Mouse (Mus musculus): ENCODE data around the gene Isg15. TPM values are rescaled to one million over a fixed set of nuclear protein-coding genes. Genes with fewer than 3 reads are reported as not detected.

Gene Isg15
- polyA plus RNA-seq, 1 experiment, result 15.6 TPM

DNA sequence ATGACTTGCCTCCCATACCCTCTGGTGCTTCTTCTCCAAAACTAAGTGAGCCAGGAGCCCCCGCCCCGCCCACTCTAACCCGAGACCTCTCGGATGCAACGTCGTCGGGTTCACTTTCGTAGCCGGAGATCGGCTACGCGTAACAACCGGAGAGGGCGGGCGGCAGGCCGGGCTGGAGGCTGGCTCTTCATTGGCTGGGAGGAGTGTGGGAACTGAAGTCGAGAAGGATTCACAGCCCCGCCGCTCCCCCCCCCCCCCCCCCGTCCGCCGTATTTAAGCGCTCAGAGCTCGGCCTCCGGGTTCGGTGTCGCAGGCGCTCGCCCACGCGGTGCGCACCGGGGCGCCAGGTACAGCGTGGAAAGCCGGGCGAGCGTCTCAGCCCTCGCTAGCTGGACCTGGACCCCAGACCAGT lies 2.4 kb upstream of the Isg15 start, which contains the start of gene AW011738:
TSS of gene AW011738 (plus strand) at position 304 of the 412 bp plus-strand sequence.
- DNase-seq (ENCODE audit: low spot score), result peak; percentile 31

- DNase-seq (ENCODE audit: low spot score), result no peak
These were observed 1.9 kb upstream of the Isg15 start for GRCm38 (mm10) chr4:156202462-156202893.

GRCm38 (mm10) chr4:156197829-156198205 lies 2.8 kb downstream of the Isg15 start:
- DNase-seq (ENCODE audit: low spot score), result peak; percentile 76

DNA sequence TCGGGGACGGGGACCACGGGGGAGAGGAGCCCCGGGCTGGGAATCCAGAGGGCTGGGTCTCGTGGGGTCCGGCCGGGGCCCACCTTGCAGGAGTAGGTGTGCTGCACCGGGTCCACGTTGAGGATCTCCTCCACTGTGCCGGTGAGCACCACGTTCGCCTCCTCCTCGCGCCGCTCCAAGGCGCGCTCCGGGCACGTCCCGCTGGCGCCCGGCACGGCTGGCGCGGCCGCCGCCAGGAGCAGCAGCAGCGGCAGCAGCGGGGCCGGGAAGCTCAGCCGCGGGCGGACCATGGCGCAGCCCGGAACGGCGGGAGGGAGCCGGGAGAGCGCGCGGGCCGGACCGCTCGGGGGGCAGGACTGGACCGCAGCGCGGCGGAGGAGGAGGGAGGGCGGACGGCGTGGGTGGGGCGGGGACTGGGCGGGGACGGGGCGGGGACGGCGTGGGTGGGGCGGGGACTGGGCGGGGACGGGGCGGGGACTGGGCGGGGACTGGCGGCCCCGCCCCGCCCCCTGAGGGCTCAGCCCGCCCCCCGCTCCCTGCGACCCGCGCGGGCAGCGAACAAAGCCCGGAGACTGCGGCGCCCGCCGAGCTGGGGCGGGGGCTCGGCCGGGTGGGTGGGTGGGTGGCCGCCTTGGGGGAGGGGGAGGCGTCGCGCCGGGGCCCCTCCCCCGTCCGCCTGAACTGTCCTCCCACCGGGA lies 3.3 kb downstream of the Isg15 start, which contains the start of gene Agrn:
TSS of gene Agrn (minus strand) at position 358 of the 698 bp plus-strand sequence.
- peak; percentile 74 for DNase-seq (ENCODE audit: low spot score)

GRCm38 (mm10) chr4:156195927-156196870 lies 4.4 kb downstream of the Isg15 start:
- DNase-seq (ENCODE audit: low spot score), result no peak

DNA sequence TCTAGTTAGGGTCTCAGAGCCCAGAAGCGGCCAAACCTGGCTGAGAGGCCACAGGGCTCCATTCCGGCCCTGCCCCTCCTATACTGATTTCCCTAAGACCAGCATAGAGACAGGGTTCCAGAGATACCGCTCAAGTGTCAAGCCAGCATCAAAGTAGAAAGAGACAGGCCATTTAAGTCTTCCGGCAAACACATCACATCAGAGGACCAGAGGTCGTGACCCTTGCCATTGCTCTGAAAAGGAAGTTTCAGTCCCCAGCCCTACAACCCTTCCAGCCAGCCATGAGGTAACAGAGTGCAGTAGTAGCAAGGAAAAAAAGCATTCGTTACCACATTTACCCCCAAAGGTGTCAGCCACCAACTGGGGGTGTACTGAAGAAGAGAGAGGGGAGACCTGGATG lies 6.3 kb downstream of the Isg15 start:
- no peak for DNase-seq (ENCODE audit: low spot score)

DNA sequence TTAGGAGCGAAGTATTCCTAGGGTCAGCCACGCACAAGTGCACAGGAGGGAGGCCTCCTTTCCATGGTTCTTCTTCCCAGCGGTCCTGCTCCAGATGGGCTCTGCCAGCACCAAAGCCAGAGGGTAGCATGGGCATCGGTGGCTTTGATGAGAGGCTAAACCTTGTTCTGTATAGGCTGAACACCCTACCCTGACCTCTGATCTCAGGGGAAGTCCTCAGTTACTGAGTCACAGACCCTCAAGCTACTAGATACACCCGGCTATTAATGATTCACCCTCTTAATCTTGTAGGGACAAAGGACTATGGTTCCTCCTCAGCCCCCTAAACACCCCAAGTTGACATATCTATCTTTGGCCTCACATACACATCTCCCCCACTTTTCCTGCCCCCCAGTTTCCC lies 6.7 kb downstream of the Isg15 start:
- no peak for DNase-seq (ENCODE audit: low spot score)

DNA sequence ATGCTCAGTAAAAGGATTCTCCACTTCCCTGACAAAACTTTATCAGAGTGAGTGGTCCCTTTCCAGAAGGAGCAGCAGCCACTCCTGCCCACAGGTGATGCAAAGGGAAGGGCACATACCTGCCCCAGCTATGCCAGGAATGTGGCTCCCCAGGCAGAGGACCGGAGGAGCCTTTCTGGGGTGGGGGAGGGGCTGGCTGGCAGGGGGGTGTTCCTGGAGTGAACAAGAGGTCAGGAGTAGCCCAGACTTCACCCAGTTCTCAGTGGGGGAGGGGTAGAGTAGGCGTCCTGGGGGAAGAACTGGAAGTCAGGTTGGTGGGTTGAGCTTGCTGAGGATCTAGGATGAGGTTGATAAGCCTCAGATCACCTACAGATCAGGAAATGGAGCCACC lies 7.4 kb downstream of the Isg15 start:
- DNase-seq (ENCODE audit: low spot score), result no peak

- peak; percentile 45 for DNase-seq (ENCODE audit: low spot score)
These were observed 8.0 kb downstream of the Isg15 start for GRCm38 (mm10) chr4:156192421-156193199.

DNA sequence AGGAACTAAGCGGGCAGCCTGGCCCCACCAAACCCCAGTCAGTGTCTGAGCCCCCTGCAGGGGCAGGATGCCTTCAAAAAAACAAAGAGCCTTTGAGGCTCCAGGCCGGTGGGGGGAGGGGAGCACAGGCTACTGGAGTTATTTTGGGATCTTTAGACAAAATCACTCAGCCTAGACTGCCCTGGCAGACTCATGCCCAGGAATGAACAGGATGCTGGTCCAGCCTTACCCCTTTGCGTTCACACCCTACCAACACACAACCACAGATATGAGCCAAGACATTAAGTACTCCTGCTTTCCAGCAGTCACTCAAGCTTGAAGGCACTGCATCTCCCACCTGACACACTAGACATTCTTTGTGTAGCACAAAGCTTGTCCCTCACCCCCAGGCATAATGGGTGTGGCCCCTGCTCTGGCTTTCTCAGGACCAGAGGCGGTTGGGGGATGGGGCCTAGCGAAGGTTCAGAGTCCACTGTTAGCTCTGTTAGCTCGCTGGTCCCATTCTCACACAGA lies 11.8 kb downstream of the Isg15 start:
- DNase-seq (ENCODE audit: low spot score), result no peak

- DNase-seq (ENCODE audit: low spot score), result no peak
These were observed 12.3 kb downstream of the Isg15 start for GRCm38 (mm10) chr4:156188162-156188810.

DNA sequence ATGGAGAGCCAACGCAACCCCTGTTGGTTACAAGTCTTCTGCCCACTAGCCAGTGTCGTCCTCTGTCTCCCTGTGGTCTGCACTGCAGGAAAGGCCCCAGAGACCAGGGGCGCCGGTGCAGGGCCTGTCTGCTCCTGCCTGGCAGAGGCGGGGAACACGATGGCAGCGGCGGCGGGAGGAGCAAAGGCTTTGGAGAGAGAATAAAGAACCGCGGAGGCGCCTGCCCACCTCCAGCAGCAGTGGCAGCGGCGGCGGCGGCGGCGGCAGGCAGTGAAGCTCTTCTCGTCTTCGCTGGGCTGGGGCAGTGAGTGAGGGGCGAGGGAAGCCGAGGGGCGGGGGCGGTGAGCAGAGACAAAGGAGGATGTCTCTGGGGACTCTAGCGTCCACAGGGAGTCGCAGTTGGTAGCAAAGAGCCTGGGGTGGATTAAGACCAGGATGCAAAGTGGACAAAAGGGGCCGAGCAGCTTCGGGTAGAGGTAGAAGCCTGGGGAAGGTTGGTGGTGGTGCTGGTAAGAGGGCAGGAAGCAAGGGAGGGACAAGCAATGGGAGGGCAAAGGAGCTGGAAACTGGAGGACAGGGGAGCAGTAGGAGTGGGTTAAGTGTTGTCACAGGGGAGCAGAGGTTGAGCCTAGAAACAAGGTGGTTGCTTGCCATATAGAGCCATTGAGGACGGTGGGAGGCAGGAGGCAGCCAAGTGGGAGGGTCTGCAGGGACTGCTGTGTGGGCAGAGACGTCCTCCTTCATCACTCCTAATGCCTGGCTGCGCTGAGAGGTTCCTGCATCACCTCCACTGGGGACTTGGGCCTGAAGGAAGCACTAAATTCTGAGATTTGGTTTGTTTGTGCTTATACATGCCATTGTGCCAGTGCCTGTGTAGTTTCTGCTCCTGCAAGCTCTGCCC lies 14.4 kb downstream of the Isg15 start:
- no peak for DNase-seq (ENCODE audit: low spot score)

- DNase-seq (ENCODE audit: low spot score), result no peak
These were observed 15.1 kb downstream of the Isg15 start for GRCm38 (mm10) chr4:156185456-156185949.

DNA sequence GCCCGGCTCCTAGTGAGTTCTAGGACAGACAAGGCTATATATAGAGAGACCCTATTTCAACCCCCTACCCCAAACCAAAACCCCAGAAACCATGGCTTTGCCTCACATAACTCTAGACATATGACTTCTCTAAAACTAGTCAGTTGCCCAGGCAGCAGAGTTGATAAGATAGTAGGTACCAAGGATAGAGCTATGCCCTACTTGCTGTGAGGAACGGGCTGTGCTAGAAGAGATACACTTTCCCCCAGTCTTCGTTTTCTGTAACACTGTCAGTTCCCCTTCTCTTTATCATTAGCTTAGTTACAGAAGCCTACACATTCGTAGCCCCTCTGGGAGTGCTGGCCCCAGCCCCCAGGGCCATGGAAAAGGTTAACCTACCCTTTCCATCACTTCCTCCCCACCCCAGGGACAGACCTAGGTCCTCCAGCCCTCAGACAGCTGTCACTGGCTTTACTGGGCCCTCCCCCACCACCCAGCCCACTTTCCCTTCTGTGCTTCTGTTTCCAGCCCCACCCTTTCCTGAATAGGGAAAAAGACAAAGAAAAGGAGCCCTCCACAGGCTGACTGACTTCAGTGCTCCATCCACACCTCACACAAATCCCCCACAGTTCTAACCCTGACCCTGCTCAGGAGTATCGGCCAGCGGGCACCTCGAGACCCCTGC lies 16.2 kb downstream of the Isg15 start:
- DNase-seq (ENCODE audit: low spot score), result no peak

- DNase-seq (ENCODE audit: low spot score), result no peak
These were observed 16.9 kb downstream of the Isg15 start for GRCm38 (mm10) chr4:156183747-156184146.

DNA sequence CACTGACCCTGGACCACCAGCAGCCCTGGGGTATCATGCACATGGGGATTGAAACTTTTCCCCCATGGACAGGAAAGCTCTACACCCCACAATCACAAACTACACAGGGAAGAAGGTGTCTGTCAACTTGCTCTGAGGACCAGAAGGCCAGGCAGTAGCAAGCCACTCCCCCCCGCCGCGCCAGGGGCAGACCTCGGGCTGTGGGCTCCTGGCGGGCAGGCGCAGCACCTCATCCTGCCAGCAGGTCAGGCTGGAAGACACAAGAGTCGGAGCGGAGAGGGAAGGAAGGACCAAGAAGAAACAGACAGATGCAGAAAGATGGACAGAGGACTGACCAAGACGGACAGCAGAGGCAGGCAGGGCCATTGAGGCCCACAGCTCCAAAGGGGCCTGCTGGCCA lies 23.0 kb downstream of the Isg15 start:
- DNase-seq (ENCODE audit: low spot score), result no peak

DNA sequence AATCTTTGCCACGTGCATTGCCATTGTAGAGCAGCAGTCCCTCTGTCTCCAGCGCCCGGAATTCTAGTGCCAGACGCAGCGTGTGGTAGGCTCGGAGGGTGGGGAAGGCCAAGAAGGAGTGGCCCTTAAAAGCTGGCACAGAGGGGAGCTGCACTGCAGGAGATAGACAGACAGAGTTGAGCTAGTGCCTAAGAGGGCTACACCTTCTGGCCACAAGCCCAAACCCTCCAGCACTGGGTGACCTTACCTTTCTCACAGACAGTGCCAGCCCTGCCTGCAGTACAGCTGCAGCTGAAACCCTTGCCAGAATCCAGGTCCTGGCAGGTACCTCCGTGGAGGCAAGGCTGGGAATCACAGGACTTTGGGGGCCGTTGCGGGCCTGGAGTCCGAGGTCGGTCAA lies 28.8 kb downstream of the Isg15 start:
- peak; percentile 14 for DNase-seq (ENCODE audit: low spot score)

GRCm38 (mm10) chr4:156169129-156169528 lies 31.5 kb downstream of the Isg15 start:
- DNase-seq (ENCODE audit: low spot score), result peak; percentile 14

- peak; percentile 16 for DNase-seq (ENCODE audit: low spot score)
These were observed 32.0 kb downstream of the Isg15 start for GRCm38 (mm10) chr4:156168611-156169010.

Data from urinary bladder, adult 2 months (tissue).